Mouse (Mus musculus): Measurements from ENCODE around the gene Omp.
A peak's percentile ranks its signal among the peaks of the same experiment; 100 is the strongest.

Gene Omp

DNA sequence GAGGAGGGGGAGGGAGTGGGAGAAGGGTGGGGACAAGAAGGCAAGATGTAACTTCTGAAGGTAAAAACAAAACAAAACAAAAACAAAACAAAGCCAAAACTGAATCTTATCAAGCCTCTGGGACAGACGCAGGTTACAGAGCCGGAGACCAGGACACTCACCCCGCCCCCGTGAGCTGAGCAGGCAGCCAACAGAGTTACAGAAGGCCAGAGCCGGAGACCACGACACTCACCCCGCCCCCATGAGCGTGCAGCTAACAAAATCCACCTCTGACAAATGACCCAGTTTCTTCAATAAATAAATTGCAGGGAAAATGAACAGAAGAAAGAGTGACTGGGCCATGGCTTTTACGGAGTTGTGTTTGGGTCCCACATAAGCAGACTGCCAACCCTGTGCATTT is 6.1 kb downstream of the Omp start:
- no peak for DNase-seq

DNA sequence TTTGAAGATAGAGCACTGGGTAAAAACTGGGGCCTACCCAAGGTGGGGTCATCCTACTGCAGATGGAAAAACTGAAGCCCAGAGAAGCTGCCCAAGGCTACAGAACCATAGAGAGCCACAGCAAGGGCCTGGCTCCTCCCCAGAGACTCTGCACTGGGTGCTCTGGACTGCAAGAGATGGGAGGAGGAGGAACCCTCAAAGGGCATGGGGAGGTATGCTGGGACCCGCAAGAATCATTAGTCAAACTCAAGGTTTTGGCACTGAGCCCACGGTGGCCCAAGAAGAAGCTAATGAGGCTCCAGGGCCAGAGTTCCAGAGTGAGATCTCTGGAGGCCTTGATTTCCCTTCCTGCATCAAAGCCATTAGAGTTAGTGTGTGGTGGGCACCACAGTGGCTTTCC is 7.3 kb downstream of the Omp start:
- no peak for DNase-seq

DNA sequence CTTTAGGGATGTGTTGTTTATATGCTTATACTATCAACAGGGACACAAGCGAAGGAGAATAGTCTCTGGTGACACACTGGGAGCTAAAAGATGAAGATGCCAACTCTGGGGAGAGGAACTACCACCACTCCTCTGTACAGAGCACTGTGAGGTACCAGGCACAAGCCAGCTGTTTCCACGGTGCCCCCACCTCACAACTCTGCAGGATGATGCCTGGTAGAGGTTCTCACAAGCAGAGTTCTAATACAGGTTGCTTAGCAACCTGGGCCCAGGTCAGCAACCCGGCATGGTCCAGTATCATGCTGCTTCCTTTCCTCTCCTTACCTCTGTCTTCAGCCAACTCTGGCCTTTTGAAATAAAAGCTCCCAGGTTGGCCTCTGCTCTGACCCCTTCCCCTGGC is 7.7 kb downstream of the Omp start:
- no peak for DNase-seq

DNA sequence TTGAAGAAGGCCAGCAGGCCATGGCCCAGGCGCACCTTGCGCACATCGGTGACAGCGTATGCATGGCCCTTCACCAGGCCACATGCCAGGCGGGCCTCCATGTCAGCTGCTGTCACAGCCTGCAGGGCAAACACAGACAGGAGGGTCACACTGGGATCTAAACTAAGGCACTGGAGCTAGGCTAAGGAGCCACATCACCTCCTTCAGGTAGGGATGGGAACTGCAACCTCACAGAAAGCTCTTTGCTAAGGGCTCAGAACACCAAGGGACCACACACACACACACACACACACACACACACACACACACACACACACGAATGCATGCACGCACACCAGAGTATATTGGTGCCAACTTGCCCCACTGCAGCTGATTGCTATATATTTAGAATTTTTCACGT is 13.6 kb downstream of the Omp start:
- no peak for DNase-seq

DNA sequence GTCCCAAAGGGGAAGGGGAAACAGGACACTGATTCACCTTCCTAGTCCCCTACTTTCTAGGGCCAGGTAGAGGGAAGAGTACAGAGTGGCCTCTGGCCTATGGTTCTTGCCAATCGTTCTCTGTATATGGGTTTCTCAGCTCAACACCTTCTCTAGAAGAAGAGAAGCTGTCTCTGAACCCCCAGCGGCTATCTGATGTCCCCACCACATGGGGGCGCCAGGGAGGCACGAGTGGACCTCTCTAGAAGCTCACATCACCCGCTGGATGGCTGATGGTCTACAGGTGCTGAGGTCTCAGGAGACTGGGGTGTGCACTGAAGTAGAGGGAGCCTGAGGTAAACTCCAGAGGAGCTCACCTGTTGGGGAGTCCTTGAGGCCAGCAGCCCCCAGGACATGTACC is 19.8 kb downstream of the Omp start:
- DNase-seq, result peak; percentile 64

DNA sequence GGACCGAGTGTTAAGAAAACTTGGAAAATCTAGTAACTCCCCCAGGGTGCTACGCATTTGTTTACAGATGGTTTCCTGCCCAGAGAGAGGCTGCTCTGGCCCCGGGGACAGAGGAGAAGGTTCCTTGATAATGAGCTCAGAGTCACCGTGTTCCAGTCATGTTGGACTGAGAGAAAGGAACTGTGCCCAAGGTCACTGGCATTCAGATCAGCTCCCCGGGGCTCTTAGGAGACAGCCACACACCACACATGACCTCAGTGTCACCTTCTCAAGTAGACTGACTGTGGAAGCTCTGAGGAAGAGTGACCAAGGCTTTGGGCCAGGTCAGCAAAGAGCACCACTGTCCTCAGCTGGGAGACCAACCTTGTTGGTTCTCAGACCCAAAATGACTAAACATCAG is 20.6 kb downstream of the Omp start:
- no peak for DNase-seq

DNA sequence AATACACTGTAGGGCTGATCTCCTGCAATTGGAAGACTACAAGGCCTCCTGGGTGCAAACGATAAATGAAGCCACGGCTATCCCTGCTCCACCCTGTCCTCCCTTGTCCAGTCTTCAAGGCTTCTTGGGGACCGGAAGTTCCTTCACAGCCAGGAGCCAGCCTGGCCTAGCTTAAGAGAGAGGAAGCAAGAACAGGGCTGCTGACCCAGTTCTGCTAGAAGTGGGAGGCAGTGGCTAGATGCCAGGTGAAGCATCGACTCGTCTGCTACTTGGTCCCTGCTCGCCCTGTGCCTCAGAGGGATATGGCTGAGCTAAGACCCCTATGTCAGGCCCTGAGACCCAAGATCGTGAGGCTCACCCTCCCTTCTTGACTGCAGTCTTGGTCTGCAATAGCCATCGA is 23.6 kb downstream of the Omp start:
- peak; percentile 44 for DNase-seq

DNA sequence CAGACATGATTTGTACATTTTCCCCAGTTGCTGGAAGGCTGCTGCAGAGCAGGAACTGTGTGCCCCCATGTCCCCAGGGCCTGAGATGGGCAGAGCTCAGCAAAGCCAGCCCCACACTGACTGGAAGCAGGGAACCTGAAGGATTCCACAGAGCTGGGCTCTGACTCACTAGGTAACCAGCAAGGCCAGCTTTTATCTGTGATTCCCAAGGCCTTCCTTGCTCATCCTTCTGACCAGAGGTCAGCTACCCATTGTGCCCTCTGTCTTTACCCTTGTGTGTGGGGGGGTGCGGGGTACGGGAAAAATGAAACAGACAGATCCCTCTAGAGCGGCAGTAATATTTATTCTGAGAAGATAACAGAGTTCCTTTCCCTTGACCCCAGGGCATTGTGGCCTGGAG is 24.1 kb downstream of the Omp start:
- no peak for DNase-seq

DNA sequence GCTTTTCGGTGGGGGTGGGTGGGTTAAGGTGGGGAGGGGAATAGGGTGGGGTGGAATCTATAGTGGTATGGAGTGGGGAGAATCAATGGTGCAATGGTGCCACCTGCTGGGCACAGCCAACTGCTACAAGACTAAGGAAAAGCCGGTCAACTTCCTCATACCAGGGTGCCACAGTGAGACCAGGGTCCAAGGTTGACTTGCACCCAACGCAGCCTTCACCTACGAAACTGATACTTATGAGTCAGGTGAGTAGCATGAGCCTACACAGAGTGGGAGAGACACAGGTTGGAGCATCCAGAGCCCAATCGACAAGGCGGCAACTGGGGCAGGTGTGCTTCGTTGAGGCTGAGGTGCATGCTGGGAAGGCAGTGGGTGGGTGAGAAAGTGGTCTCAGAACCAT is 25.0 kb downstream of the Omp start:
- peak; percentile 77 for DNase-seq

DNA sequence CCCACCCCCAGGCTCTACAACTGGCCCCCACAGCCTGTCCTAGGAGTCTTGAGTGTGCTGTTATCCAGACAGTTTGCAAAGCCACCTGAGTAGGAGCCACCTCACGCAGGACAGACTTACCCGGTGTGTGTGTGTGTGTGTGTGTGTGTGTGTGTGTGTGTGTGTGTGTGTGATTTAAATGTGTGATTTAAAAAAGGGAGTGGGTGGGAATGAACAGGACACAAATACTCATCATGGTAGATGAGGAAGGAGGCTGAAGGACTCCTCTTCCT is 25.4 kb downstream of the Omp start:
- DNase-seq, result no peak

DNA sequence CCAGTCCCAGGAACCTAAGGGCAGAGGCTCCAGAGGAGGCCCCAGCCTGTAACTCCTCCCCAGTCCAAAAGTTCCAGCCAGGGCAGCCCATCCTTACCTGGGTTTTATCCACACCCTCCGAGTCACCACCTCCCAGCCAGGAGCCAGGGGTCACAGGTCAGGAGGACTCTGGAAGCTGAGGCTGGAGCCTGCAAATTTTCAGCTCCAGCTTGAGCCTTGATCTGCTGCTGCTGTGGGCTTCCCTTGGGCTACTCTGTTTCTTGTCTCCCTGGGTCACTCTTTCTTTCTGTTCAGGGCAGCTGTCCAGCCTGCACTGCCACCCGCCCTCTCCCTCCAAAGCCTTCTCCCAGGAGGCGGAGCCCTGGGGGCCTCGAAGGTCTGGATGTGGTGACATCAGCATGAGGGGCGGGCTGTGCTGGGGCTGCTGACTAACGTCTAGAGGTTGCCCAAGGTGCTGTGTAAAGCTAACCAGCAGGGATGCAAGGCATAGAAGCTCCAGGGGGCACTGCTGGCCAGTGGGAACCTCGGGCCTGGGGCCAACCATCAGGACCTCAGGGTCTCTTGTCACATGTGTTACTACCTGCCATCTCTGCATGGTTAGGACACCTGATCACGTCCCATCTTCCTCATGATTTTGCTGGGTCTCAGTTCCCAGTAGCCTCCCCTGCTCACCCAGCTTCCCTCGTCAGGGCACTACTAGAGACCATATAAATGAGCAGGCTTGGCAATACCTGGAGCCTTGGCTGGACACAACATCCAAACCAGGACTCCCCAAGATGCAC is 25.9 kb downstream of the Omp start, which contains the start of gene Myo7a:
Gene Myo7a, minus strand, starts transcription at position 346 of the 782 bp plus-strand sequence.
- no peak for DNase-seq

DNA sequence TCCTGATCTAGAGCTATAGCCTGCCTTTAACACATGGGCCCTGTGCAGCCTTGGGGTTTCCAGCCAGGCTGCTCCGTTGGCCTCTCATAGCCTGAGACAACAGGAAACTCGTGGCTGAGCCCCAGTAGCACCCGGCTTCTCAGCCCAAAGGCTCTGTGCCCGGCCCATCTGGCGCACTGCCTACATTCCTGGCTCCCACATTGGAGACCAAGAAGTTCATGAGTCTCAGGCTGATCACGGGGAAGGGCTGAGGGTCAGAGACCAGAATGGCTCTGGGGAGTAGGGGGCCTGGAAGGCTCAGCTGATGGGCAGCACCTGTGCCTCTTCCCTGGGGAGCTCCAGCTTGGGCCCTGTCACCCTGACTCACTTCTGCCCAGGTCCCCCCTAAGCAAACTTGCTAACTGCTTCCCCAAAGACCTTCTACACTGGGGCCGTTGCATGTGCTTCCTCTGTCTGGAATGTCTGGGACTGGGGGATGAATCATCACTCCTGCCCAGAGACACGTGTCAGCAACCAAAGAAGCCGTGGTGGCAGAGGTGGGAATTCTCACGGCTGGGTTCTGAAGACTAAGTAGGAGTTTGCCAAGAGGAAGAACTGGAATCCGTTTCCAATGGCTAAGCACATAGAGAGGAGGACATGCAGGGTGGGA is 28.2 kb downstream of the Omp start:
- peak; percentile 48 for DNase-seq

DNA sequence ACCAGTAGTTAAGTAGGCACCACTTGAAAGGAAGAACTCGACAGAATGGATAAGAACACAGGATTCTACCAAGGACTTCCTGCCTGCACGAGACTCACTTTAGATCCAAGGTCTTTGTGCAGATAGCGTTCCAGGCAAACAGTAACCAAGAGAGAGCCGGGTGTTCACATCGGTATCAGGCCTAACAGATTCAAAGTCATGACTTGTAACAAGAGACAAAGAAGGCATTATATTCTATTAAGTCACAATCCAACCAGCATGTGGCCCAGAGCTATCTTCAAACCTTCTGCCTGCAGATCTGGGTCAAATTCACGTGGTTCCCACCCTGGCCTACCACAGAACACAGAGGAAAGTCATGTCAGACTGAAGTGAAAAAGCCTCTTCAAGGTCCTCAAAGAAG is 30.6 kb downstream of the Omp start:
- no peak for DNase-seq

DNA sequence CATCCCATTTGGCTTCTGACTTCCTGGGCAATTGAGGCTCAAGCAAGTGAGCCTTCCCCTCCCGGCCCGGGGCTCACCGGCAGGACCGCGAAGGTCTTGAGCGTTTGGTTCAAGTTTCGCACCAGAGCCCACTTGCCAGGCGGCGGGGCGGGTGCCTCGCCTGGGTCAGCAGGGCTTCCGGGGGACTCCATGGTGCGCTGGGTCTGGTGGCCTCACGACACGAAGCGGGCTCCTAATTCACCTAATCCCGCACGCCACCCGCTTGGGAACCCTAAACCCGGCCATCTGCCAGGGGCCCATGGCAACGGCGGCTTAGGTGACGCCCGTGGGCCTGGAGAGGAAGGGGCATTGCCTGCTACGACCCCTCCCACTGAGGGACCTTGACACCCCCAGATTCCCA is 34.1 kb downstream of the Omp start:
- no peak for DNase-seq

DNA sequence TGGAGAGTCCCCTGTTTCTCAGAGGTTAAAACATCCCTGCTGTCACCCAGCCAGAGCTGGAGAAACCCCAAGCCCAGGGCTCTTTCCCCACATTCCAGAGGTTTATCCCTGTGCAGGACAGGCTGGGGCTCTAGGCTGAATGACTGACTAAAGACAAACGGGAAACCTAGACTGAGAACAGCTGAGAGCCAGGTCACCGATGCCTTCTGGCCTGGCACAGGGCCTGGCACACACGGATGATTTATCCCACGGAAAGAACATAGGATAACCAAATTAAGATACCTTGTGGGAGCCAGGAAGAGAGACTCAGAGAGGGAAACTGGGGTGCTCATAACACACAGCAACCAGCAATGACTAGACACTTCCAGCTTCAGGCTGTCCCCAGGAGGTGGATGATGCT is 35.5 kb downstream of the Omp start:
- DNase-seq, result no peak

DNA sequence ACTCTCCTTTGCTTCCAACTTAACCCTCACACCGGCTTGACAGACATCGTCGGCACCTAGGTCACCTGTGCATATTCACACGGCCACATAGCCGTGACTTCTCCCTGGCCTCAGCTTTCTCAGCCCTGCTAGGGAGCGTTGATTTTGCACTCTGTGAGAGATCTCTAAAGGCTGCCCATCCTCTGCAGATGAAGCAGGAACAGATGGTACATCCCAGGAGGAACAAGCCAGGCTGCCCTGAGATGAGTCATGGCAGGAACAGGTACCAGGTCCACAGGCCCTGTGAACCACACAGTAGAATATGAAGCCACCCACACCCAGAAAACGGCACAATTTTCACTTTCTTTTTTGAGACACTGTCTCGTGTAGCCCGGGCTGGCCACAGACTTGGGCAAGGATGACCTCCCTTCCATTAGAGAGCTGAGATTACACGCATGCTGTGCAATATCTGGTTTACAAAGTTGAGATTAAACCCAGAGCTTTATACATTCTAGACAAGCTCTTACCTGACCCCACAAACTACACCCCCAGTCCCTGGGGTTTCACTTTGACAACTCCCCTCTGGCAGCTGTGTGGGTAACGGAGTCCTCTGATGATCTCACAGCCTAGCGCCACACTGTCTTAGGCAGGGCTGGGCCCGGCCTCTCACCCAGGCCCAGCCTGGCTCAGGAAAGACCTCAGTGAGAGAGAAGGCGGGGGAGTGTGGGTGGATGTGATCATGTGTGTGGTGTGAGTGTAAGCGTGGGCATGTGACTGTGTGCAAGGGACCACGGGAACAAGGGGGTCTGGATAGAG is 36.5 kb downstream of the Omp start:
- no peak for DNase-seq

DNA sequence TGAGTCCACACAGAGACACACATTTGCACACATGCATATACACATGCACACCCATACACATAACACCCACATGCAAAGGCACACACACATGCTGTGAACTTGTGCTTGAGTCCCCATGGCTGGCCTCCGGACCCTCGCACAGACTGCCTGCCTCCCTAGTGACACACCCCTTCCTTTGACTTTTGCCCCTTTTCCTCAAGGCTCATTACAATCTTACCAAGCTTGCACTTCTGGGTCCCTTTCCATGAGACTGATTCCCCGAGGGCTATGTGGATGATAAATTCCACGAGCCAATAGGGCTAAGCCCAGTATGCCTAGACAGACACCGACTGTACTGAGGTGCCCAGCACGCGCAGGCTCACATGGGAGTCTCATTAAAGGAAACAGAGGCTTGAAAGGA is 39.0 kb downstream of the Omp start:
- no peak for DNase-seq

DNA sequence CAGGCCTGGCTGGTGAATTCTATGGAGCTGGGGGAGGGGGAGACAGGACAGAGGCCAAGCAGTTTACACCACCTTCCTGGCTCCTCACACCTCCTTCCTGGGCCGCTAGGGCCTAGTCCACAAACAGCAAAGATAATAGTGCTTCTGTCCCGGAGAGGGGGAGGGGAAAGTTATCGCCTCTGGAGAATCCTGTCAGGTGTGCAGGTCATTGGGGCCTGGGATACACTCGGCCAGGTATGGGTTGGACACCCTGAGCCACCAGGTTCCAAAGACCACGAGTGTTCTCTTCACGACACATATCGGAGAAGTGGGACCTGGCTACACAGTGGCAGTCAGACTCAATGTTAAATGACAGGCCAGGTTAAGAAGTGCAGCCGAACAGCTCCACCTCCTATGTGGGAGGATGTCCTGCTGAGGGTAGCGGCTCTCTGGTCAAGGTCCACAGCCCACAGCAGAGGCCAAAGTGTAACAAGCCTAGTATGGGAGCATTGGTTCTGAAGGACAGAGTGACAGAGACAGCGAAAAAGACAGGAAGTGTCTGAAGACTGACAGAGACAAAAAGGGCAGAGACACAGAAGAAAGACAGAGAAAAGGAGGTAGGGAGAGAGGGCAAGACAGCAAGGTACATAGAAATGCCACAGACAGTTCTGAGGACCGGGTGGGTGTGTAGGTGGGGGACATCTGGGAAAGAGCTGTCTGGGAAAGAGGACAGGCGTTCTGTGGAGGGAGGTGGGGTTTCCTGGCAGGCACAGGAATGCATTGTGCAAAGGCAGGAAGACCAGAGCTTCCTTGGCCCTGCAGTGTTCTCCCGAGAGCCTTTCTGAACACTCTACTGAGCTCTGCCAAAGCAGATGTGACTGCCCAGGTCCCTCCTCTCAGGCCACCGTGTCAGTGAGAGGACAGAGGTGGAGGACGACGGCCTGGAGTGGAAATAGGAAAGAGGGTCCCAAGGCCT is 40.5 kb downstream of the Omp start:
- no peak for DNase-seq

DNA sequence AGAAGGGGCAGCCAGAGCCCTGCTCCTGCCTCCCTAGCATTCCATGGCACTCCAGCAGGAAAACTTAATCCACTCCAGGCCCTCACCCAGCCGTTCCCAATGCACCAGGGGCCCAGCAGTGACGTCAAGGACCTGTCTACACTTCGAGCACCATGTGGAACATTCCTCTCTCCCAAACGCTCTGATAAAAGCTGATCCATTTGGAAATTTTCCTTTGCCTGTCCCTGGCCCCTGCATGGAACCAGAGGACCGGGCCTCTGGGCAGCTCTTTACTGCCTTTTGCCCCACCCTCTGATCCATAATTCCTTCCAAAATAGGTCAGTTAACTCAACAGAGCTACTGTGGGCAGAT is 41.4 kb downstream of the Omp start:
- DNase-seq, result no peak

DNA sequence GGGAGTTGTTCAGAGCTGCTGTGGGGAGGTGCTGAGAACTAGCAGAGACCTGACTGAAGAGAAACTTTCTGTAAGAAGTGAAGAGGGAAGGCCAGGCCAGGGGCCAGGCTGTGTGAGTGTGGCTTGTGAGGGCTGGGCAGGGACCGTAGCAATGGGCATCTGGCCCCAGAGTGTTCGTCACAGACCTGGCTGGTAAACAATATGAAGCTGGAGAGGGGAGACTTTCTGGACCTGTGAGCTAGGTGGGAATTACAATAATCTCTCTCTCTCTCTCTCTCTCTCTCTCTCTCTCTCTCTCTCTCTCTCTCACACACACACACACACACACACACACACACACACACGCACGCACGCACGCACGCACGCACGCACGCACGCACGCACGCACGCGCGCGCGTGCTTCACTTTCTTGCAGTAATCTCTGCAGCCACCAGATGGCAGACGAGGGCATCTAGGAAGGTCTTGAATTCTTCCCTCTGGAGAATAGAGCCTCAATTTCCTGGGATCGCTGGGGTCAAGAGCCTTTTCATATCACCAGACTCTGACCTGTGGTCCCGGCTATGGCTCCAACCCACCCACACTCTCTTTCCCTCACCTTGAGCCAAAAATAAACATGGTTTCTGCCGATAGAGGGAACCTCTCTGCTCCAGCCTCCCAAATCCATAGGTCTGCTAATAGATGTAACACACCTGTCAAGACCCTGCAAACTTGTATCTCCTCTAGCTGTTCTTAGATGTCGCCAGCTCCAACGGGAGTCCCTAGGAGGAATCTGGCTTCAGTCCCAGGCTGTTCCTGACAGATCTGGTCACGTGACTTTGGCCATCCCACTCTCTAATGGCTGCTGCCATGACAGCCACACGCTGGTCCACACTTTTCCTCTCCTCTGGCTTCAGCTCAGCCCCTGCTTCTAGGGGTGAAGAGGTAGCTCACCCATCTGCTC is 42.0 kb downstream of the Omp start:
- peak; percentile 93 for DNase-seq

DNA sequence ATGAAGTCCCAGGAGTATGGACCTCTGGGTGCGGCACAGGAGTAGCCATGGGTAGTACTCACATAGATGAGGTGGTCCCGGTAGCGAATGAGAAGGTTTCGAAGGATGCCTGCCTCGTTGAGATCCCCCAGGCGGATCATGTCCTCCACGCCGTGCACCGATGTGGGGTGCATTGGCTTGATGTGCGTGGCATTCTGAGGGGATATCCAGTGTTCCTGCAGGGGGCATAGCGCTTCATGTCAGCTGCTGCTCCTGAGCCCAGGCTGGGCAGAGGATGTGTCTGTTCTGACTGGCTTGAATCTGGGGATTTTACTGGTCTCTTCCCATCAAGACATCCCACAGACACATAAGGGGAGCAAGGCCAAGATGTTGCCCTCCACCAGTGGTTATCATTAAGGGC is 42.8 kb downstream of the Omp start:
- no peak for DNase-seq

DNA sequence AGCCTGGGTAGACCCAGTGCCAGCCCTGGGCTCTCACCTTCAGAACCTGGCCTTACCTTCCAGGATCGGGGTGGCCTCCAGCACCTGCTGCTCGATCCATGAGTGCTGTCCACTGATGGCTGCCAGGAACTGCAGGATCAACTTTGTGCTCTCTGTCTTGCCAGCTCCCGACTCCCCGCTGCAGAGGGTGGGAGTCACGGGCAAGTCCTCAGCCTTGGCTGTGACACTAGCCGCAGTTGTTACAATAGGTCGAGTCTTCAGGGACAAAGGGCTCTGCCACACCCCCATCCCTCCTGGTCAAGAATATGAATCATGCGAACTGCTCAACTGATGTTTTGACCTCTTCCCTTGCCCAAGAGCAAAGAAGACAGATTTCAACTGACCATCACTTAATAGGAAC is 47.7 kb downstream of the Omp start:
- DNase-seq, result no peak
